Mouse (Mus musculus): ENCODE measurements around the gene Pik3cd. TPM values are rescaled to one million over a fixed set of nuclear protein-coding genes. Genes with fewer than 3 reads are reported as not detected.

Pik3cd gene
- total and polyA plus RNA-seq, 3 experiments, result 57.0 to 95.0 (median 72.1) TPM

- Histone ChIP-seq H3K4me1 (ENCODE audit: control insufficient read depth in 1 of 2, insufficient read depth in 2 of 2) (no peaks in the 10 kb centered on the region), H3K27ac (ENCODE audit: insufficient read depth, low read depth) (no peak overlapping the region), H3K79me2 (replicated peaks; ENCODE audit: control insufficient read depth, extremely low read depth, insufficient read depth, poor library complexity, severe bottlenecking) (no peaks in the 10 kb centered on the region), H3K4me2 (ENCODE audit: insufficient read depth, low read depth, poor library complexity, severe bottlenecking) (no peak overlapping the region), H3K4me3 (replicated peaks in 1 of 3; ENCODE audit: low read depth in 2 of 3, low read length in 2 of 3, poor library complexity in 1 of 3) (no peak overlapping the region), H3K36me3 (replicated peaks in 1 of 2; ENCODE audit: control insufficient read depth in 1 of 2, insufficient read depth in 1 of 2, low read length in 1 of 2) (peaks cover 76 to 99% of the 10 kb centered on the region in 2 experiments), H3K9ac (ENCODE audit: insufficient read depth, low read depth) (no peak overlapping the region), H3K27me3 (replicated peaks) (no peaks in the 10 kb centered on the region), H3K9me3 (replicated peaks; ENCODE audit: low read length) (no peaks in the 10 kb centered on the region)
- TF ChIP-seq ETS1 (conservative IDR thresholded peaks at IDR 0.05; ENCODE audit: low read depth, low read length) (no peak), TCF12 (IDR thresholded peaks at IDR 0.05; ENCODE audit: low read depth, low read length) (no peak), MXI1 (IDR thresholded peaks at IDR 0.05; ENCODE audit: low read depth, low read length) (no peak), PAX5 (IDR thresholded peaks at IDR 0.05; ENCODE audit: low read length) (no peak), ZNF384 (IDR thresholded peaks at IDR 0.05; ENCODE audit: low read depth, low read length) (no peak), MAFK (IDR thresholded peaks at IDR 0.05; ENCODE audit: insufficient replicate concordance, low read length) (no peak), ZMIZ1 (IDR thresholded peaks at IDR 0.05; ENCODE audit: low read depth, low read length) (no peak), KAT2A (IDR thresholded peaks at IDR 0.05; ENCODE audit: insufficient replicate concordance, low read length) (no peak), USF2 (conservative IDR thresholded peaks at IDR 0.05; ENCODE audit: low read depth, low read length) (no peak), NELFE (IDR thresholded peaks at IDR 0.05; ENCODE audit: low read depth, low read length) (no peak), MYC (IDR thresholded peaks at IDR 0.05; ENCODE audit: low read depth, low read length) (no peak), ELF1 (IDR thresholded peaks at IDR 0.05; ENCODE audit: low read depth, low read length) (no peak), CHD1 (IDR thresholded peaks at IDR 0.05; ENCODE audit: low read depth, low read length) (no peak), ZC3H11A (IDR thresholded peaks at IDR 0.05; ENCODE audit: low read depth, low read length) (no peak), NRF1 (IDR thresholded peaks at IDR 0.05; ENCODE audit: low read depth, low read length) (no peak), UBTF (IDR thresholded peaks at IDR 0.05; ENCODE audit: low read depth, low read length) (no peak), JUND (conservative IDR thresholded peaks at IDR 0.05; ENCODE audit: low read depth, low read length) (no peak), CTCF (conservative IDR thresholded peaks at IDR 0.05 in 1 of 2, IDR thresholded peaks at IDR 0.05 in 1 of 2; ENCODE audit: low read depth in 2 of 2, low read length in 2 of 2) (no peak), HCFC1 (IDR thresholded peaks at IDR 0.05; ENCODE audit: low read depth, low read length) (no peak)
- dilution Hi-C loops (cut with MboI; ENCODE audit: extremely low pct_ligation_motif_present, extremely low pct_unique_long_range_greater_than_20kb, low sequenced_read_pairs) (no loop called here), in situ Hi-C loops (cut with MboI; ENCODE audit: low pct_ligation_motif_present, low pct_unique_long_range_greater_than_20kb, low sequenced_read_pairs) (loop anchor here (25.0 kb wide), 1 partner anchor 560 kb away; the partner anchor contains the start of gene Pgd)
- no peak for DNase-seq (ENCODE audit: extremely low read depth)
Measured at GRCm38 (mm10) chr4:149722104-149723020, 20.0 kb upstream of the Pik3cd start.

GRCm38 (mm10) chr4:149721163-149721562 is 18.8 kb upstream of the Pik3cd start:
- no peak overlapping the region for H3K27ac ChIP-seq (ENCODE audit: insufficient read depth, low read depth)
- H3K4me1 ChIP-seq (ENCODE audit: control insufficient read depth in 1 of 2, insufficient read depth in 2 of 2), result no peaks in the 10 kb centered on the region
- DNase-seq (ENCODE audit: extremely low read depth), result no peak
- peaks cover 77 to 99% of the 10 kb centered on the region in 2 experiments for H3K36me3 ChIP-seq (replicated peaks in 1 of 2; ENCODE audit: control insufficient read depth in 1 of 2, insufficient read depth in 1 of 2, low read length in 1 of 2)
- no peak overlapping the region for H3K4me3 ChIP-seq (replicated peaks in 1 of 3; ENCODE audit: low read depth in 2 of 3, low read length in 2 of 3, poor library complexity in 1 of 3)
- in situ Hi-C loops (cut with MboI; ENCODE audit: low pct_ligation_motif_present, low pct_unique_long_range_greater_than_20kb, low sequenced_read_pairs) (loop anchor here (25.0 kb wide), 1 partner anchor 559 kb away; the partner anchor contains the start of gene Pgd), dilution Hi-C loops (cut with MboI; ENCODE audit: extremely low pct_ligation_motif_present, extremely low pct_unique_long_range_greater_than_20kb, low sequenced_read_pairs) (no loop called here)
- H3K27me3 ChIP-seq (replicated peaks), result no peaks in the 10 kb centered on the region
- H3K79me2 ChIP-seq (replicated peaks; ENCODE audit: control insufficient read depth, extremely low read depth, insufficient read depth, poor library complexity, severe bottlenecking), result no peaks in the 10 kb centered on the region
- no peak overlapping the region for H3K9ac ChIP-seq (ENCODE audit: insufficient read depth, low read depth)
- H3K9me3 ChIP-seq (replicated peaks; ENCODE audit: low read length), result no peaks in the 10 kb centered on the region
- no peak for TF ChIP-seq ZKSCAN1 (IDR thresholded peaks at IDR 0.05; ENCODE audit: borderline replicate concordance, low read depth, low read length)
- no peak for TF ChIP-seq GABPA (IDR thresholded peaks at IDR 0.05; ENCODE audit: insufficient replicate concordance, low read depth, low read length)
- no peak for TF ChIP-seq CHD2 (IDR thresholded peaks at IDR 0.05; ENCODE audit: low read length)
- no peak for TF ChIP-seq TBP (conservative IDR thresholded peaks at IDR 0.05; ENCODE audit: low read depth, low read length)
- TF ChIP-seq POLR2A (IDR thresholded peaks at IDR 0.05; ENCODE audit: low read depth, low read length), result no peak
- no peak for TF ChIP-seq USF1 (IDR thresholded peaks at IDR 0.05; ENCODE audit: low read depth, low read length)
- no peak for TF ChIP-seq BHLHE40 (IDR thresholded peaks at IDR 0.05; ENCODE audit: low read depth, low read length)
- no peak for TF ChIP-seq UBTF (IDR thresholded peaks at IDR 0.05; ENCODE audit: low read depth, low read length)
- TF ChIP-seq JUN (IDR thresholded peaks at IDR 0.05; ENCODE audit: insufficient read depth, low read depth, low read length), result no peak
- no peak for TF ChIP-seq CTCF (conservative IDR thresholded peaks at IDR 0.05 in 1 of 2, IDR thresholded peaks at IDR 0.05 in 1 of 2; ENCODE audit: low read depth in 2 of 2, low read length in 2 of 2)
- H3K4me2 ChIP-seq (ENCODE audit: insufficient read depth, low read depth, poor library complexity, severe bottlenecking), result no peak overlapping the region
